Mouse (Mus musculus) liver, adult 2 months (tissue): ENCODE measurements at regions not wholly inside any gene's neighbourhood (a gene's known extent, or its start where the extent isn't known, plus 50 kb on each side); places are given as distances from the start of the nearest gene placed in this dataset.

Source experiments
- DNase-seq: peaks from one replicate; pipeline ENCODE4 v3.0.0-alpha.2; 2011; ENCODE audit warnings: low read depth, low spot score; ENCODE audit errors: extremely low read depth
- H3K27ac ChIP-seq: fragments of 200-500 bp; replicated peaks from 2 replicates; pipeline ENCODE4 v1.5.1; 2012; ENCODE audit warnings: low read depth, mild to moderate bottlenecking, control low read depth, inconsistent platforms, low read length; ENCODE audit not compliant: insufficient read depth
- H3K27me3 ChIP-seq: fragments of 200-500 bp; 2 replicates; pipeline ENCODE4 v1.6.1; 2012; ENCODE audit warnings: mild to moderate bottlenecking, moderate library complexity, low read length, inconsistent platforms; ENCODE audit not compliant: control insufficient read depth, insufficient read depth
- H3K36me3 ChIP-seq: fragments of 200-500 bp; 2 replicates; pipeline ENCODE4 v1.6.1; 2012; ENCODE audit warnings: low read length, inconsistent platforms; ENCODE audit not compliant: control insufficient read depth, insufficient read depth
- H3K4me1 ChIP-seq: fragments of 200-500 bp; 2 replicates; pipeline ENCODE4 v1.6.1; 2011; ENCODE audit warnings: low read length; ENCODE audit not compliant: control insufficient read depth, insufficient read depth
- H3K4me3 ChIP-seq: fragments of 200-500 bp; 2 replicates; pipeline ENCODE4 v1.5.1; 2011; ENCODE audit warnings: low read depth, mild to moderate bottlenecking, control low read depth, low read length, moderate library complexity; ENCODE audit not compliant: insufficient read depth
- H3K79me2 ChIP-seq: fragments of 200-500 bp; 2 replicates; pipeline ENCODE4 v1.6.1; 2012; ENCODE audit warnings: inconsistent platforms, mild to moderate bottlenecking, low read length, moderate library complexity; ENCODE audit not compliant: control insufficient read depth, insufficient read depth
- H3K9ac ChIP-seq: fragments of 200-500 bp; 2 replicates; pipeline ENCODE4 v1.6.1; 2012; ENCODE audit warnings: low read depth, mild to moderate bottlenecking, control low read depth, inconsistent platforms, low read length
- CTCF ChIP-seq: fragments of 200-500 bp; IDR thresholded peaks from 2 replicates; pipeline ENCODE4 v1.5.1; 2011; ENCODE audit warnings: low read depth, low read length, control low read depth
- POLR2A ChIP-seq: fragments of 200-500 bp; IDR thresholded peaks from 2 replicates; pipeline ENCODE4 v1.6.1; 2011; ENCODE audit warnings: low read length, control low read depth; ENCODE audit not compliant: insufficient read depth; ENCODE audit errors: extremely low read depth
- WGBS: fragments of 180-500 bp; shearing (Covaris S2); methylation state at CpG from one replicate; pipeline ENCODE4 v1.1.7; 2018; 5-methylcytosine and 5-hydroxymethylcytosine counted together

- no peak overlapping the region for H3K27ac ChIP-seq
- H3K4me3 ChIP-seq = no peak overlapping the region
- DNase-seq = no peak
- H3K9ac ChIP-seq = no peak overlapping the region
- H3K79me2 ChIP-seq = no peaks in the 10 kb centered on the region
- H3K36me3 ChIP-seq = no peaks in the 10 kb centered on the region
- no peaks in the 10 kb centered on the region for H3K4me1 ChIP-seq
- TF ChIP-seq CTCF (no peak), POLR2A (no peak)
- WGBS = 79% methylated on average over 1 of the region's 1 CpGs
- no peaks in the 10 kb centered on the region for H3K27me3 ChIP-seq
Measured at GRCm38 (mm10) chr15:11578331-11578730, 178.9 kb upstream of the Tars start.

- no peak for TF ChIP-seq CTCF
- TF ChIP-seq POLR2A = no peak
- Histone ChIP-seq H3K4me3 (no peak overlapping the region), H3K9ac (no peak overlapping the region), H3K27ac (no peak overlapping the region), H3K36me3 (no peaks in the 10 kb centered on the region), H3K4me1 (no peaks in the 10 kb centered on the region), H3K79me2 (no peaks in the 10 kb centered on the region), H3K27me3 (no peaks in the 10 kb centered on the region)
- DNase-seq = peak; percentile 70
- 55% methylated on average over 2 of the region's 2 CpGs for WGBS
Measured at GRCm38 (mm10) chr15:11574359-11574758, 174.9 kb upstream of the Tars start.

- TF ChIP-seq CTCF = no peak
- no peak for TF ChIP-seq POLR2A
- WGBS = 81% methylated on average over 2 of the region's 2 CpGs
- H3K4me3 ChIP-seq = no peak overlapping the region
- H3K9ac ChIP-seq = no peak overlapping the region
- no peaks in the 10 kb centered on the region for H3K27me3 ChIP-seq
- no peaks in the 10 kb centered on the region for H3K4me1 ChIP-seq
- H3K79me2 ChIP-seq = no peaks in the 10 kb centered on the region
- no peaks in the 10 kb centered on the region for H3K36me3 ChIP-seq
- no peak for DNase-seq
- no peak overlapping the region for H3K27ac ChIP-seq
Measured at GRCm38 (mm10) chr15:11573496-11573895, 174.0 kb upstream of the Tars start.

- H3K36me3 ChIP-seq = no peaks in the 10 kb centered on the region
- no peaks in the 10 kb centered on the region for H3K4me1 ChIP-seq
- no peak overlapping the region for H3K9ac ChIP-seq
- H3K27ac ChIP-seq = no peak overlapping the region
- no peak for TF ChIP-seq POLR2A
- no peak for TF ChIP-seq CTCF
- DNase-seq = no peak
- H3K4me3 ChIP-seq = no peak overlapping the region
- H3K79me2 ChIP-seq = no peaks in the 10 kb centered on the region
- H3K27me3 ChIP-seq = no peaks in the 10 kb centered on the region
- 86% methylated on average over 4 of the region's 4 CpGs for WGBS
Measured at GRCm38 (mm10) chr15:11572063-11572462, 172.6 kb upstream of the Tars start.

- no peak overlapping the region for H3K27ac ChIP-seq
- H3K36me3 ChIP-seq = no peaks in the 10 kb centered on the region
- H3K4me1 ChIP-seq = no peaks in the 10 kb centered on the region
- 59% methylated on average over 10 of the region's 10 CpGs for WGBS
- no peak for DNase-seq
- H3K79me2 ChIP-seq = no peaks in the 10 kb centered on the region
- H3K27me3 ChIP-seq = no peaks in the 10 kb centered on the region
- TF ChIP-seq POLR2A (no peak), CTCF (no peak)
- no peak overlapping the region for H3K4me3 ChIP-seq
- H3K9ac ChIP-seq = no peak overlapping the region
Measured at GRCm38 (mm10) chr15:11565503-11566031, 166.1 kb upstream of the Tars start.

GRCm38 (mm10) chr15:11552568-11552967 is 153.1 kb upstream of the Tars start:
- no peaks in the 10 kb centered on the region for H3K79me2 ChIP-seq

More at GRCm38 (mm10) chr15:11552568-11552967, 153.1 kb upstream of the Tars start:
- H3K4me3 ChIP-seq = no peak overlapping the region
- H3K4me1 ChIP-seq = no peaks in the 10 kb centered on the region
- no peaks in the 10 kb centered on the region for H3K36me3 ChIP-seq
- no peak overlapping the region for H3K27ac ChIP-seq
- no peak for TF ChIP-seq POLR2A
- TF ChIP-seq CTCF = no peak
- no peak for DNase-seq
- H3K27me3 ChIP-seq = no peaks in the 10 kb centered on the region
- no peak overlapping the region for H3K9ac ChIP-seq
- 18% methylated on average over 2 of the region's 2 CpGs for WGBS
